Mouse (Mus musculus): ENCODE measurements around the gene 4930578C19Rik.
"Not testable (repeated sequence)": the region's sequence is repeated elsewhere in the genome, so short reads cannot be mapped to it uniquely, and the experiment has no call there.

The 4930578C19Rik gene

GRCm38 (mm10) chrX:18461198-18461601, at the start of gene 4930578C19Rik:
Gene 4930578C19Rik (minus strand): TSS chrX:18461397.
- DNase-seq = no peak

GRCm38 (mm10) chrX:18467690-18468089, 6.5 kb upstream of the 4930578C19Rik start:
- no peak for DNase-seq

GRCm38 (mm10) chrX:18462879-18463278, 1.7 kb upstream of the 4930578C19Rik start:
- no peak for DNase-seq

GRCm38 (mm10) chrX:18451559-18451958, 9.6 kb downstream of the 4930578C19Rik start:
- no peak for DNase-seq

- peak; percentile 72 for DNase-seq
These were observed 19.1 kb downstream of the 4930578C19Rik start for GRCm38 (mm10) chrX:18442066-18442465.

- DNase-seq = no peak
These were observed 35.7 kb downstream of the 4930578C19Rik start for GRCm38 (mm10) chrX:18425451-18425850.

GRCm38 (mm10) chrX:18423206-18423605, 38.0 kb downstream of the 4930578C19Rik start:
- DNase-seq = no peak

- no peak for DNase-seq
These were observed 40.9 kb downstream of the 4930578C19Rik start for GRCm38 (mm10) chrX:18420161-18420784.

GRCm38 (mm10) chrX:18418977-18419376, 42.2 kb downstream of the 4930578C19Rik start:
- DNase-seq = no peak

GRCm38 (mm10) chrX:18414560-18414959, 46.6 kb downstream of the 4930578C19Rik start:
- DNase-seq = no peak

- no peak for DNase-seq
These were observed 49.9 kb downstream of the 4930578C19Rik start for GRCm38 (mm10) chrX:18411071-18411840.

GRCm38 (mm10) chrX:18409598-18409997, 51.6 kb downstream of the 4930578C19Rik start:
- DNase-seq = no peak

GRCm38 (mm10) chrX:18402296-18402695, 58.9 kb downstream of the 4930578C19Rik start:
- DNase-seq = no peak

- DNase-seq = no peak
These were observed 64.5 kb downstream of the 4930578C19Rik start for GRCm38 (mm10) chrX:18396700-18397099.

GRCm38 (mm10) chrX:18384181-18384580, 77.0 kb downstream of the 4930578C19Rik start:
- DNase-seq = not testable (repeated sequence)
